Mouse (Mus musculus) forebrain, embryonic 13.5 days (tissue): ENCODE data around the gene Ctdsp1. TPM values are rescaled to one million over a fixed set of nuclear protein-coding genes. Genes with fewer than 3 reads are reported as not detected.

ENCODE experiments used
- ATAC-seq: fragments of 200-750 bp; cut with Nextera tagmentation; 2 replicates; pipeline ENCODE4 v1.8.0; 2017
- H3K27ac ChIP-seq: fragments of 300-500 bp; sonication (generic); 2 replicates; pipeline ENCODE4 v1.5.1; 2015; ENCODE audit warnings: inconsistent platforms, mild to moderate bottlenecking, moderate library complexity
- H3K27me3 ChIP-seq: fragments of 300-500 bp; sonication (generic); 2 replicates; pipeline ENCODE4 v1.6.1; 2015; ENCODE audit warnings: mild to moderate bottlenecking, inconsistent platforms
- H3K36me3 ChIP-seq: fragments of 300-500 bp; sonication (generic); 2 replicates; pipeline ENCODE4 v1.6.1; 2015; ENCODE audit warnings: mild to moderate bottlenecking, inconsistent platforms; ENCODE audit not compliant: poor library complexity, severe bottlenecking
- H3K4me1 ChIP-seq: fragments of 300-500 bp; sonication (generic); 2 replicates; pipeline ENCODE4 v1.6.1; 2015; ENCODE audit warnings: inconsistent platforms
- H3K4me2 ChIP-seq: fragments of 300-500 bp; sonication (generic); 2 replicates; pipeline ENCODE4 v1.6.1; 2015; ENCODE audit warnings: inconsistent platforms, mild to moderate bottlenecking, moderate library complexity
- H3K4me3 ChIP-seq: fragments of 300-500 bp; sonication (generic); 2 replicates; pipeline ENCODE4 v1.5.1; 2015; ENCODE audit warnings: mild to moderate bottlenecking, inconsistent platforms
- H3K9ac ChIP-seq: fragments of 300-500 bp; sonication (generic); 2 replicates; pipeline ENCODE4 v1.6.1; 2015; ENCODE audit warnings: mild to moderate bottlenecking, inconsistent platforms
- H3K9me3 ChIP-seq: fragments of 300-500 bp; sonication (generic); replicated peaks from 2 replicates; pipeline ENCODE4 v1.6.1; 2016; ENCODE audit warnings: inconsistent platforms
- WGBS: fragments of 180-500 bp; shearing (Covaris S2); methylation state at CpG from one replicate; pipeline ENCODE4 v1.1.7; 2015; 5-methylcytosine and 5-hydroxymethylcytosine counted together
- polyA plus RNA-seq: library from polyadenylated mRNA; unstranded; fragments of >200 nt; fragmentation: Nextera tagmentation; extraction: Ambion mirVana; gene quantifications from 2 replicates; pipeline ENCODE4 v1.2.1, GENCODE M21; 2015

Ctdsp1 gene
- polyA plus RNA-seq: 23.6 and 26.6 TPM in 2 replicates

DNA sequence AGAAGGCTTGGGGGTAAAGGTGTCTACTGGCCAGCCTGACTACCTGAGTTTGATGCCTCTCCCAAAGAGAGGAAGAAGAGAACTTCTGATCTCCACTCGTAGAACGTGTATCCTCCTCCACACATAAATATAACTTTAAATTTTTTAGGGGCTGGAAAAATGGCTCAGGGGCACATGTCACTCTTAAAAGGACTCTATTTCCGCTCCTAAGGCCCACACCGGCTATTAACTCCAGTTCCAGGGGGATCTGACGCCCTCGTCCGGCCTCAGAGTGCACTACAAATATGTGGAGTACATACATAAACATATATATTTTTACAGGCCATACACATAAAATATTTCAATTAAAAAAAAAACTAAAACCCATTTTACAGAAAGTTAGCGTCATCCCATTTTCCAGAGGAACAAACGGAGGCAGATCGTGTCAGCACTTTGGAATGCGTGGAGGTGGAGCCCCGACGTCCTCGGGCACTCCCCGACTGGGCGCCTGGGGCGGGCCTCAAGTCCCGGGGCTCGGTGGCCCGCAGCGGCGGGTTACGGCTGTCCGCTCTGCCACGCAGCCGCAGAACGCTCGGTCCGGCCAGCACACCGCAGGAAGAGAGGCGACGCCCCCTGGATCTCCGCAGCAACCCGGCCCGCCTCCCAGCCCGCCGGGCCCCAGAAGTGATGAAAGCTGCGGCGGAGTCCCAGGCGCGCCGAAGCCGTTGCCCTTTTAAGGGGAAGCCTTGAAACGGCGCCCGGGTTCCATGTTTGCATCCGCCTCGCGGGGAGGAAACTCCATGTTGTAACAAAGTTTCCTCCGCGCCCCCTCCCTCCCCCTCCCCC is at the start of gene Ctdsp1:
Gene Ctdsp1 (plus strand): TSS at position 586 of the 825 bp plus-strand sequence.
- peak; percentile 79 for ATAC-seq
- peaks cover 36% of the 10 kb centered on the region for H3K4me1 ChIP-seq
- WGBS: 3% methylated on average over 49 of the region's 51 CpGs

DNA sequence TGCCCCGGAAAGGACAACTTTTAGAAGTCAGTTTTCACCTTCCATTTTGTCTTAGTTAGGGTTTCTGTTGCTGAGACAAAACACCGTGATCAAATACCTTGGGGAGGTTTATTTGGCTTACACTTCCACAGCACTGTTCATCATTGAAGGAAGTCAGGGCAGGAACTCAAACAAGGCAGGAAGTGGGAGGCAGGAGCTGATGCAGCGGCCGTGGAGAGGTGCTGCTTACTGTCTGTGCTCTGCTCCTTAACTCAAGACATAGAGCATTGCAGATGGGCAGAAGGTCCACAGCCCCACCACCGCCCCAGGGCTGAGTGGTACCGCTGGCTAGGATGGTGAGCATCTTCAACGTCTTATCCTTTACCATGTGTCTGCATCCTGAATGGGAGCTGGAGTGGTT is 49.4 kb upstream of the Ctdsp1 start:
- WGBS: 96% methylated on average over 7 of the region's 7 CpGs
- no peak overlapping the region for H3K4me3 ChIP-seq
- no peak overlapping the region for H3K4me2 ChIP-seq
- 0 out of 2 replicates have a peak, but pooled peaks cover 4% of the 10 kb centered on the region for H3K4me1 ChIP-seq
- no peak overlapping the region for H3K27ac ChIP-seq
- H3K36me3 ChIP-seq: no peaks in the 10 kb centered on the region
- no peak overlapping the region for H3K9ac ChIP-seq
- H3K27me3 ChIP-seq: no peaks in the 10 kb centered on the region
- no peak for ATAC-seq
- H3K9me3 ChIP-seq: no peaks in the 10 kb centered on the region

More for the DNA sequence above, at the start of gene Ctdsp1:
- Histone ChIP-seq H3K27ac (peak within 1 kb of the TSS; percentile 85), H3K27me3 (peaks cover 15% of the 10 kb centered on the region; the same call in 1 of the 2 replicates), H3K9me3 (no peaks in the 10 kb centered on the region), H3K9ac (peak within 1 kb of the TSS; percentile 86), H3K4me2 (peak within 1 kb of the TSS; percentile 95), H3K36me3 (peaks cover 18% of the 10 kb centered on the region), H3K4me3 (peak within 1 kb of the TSS; percentile 96)

DNA sequence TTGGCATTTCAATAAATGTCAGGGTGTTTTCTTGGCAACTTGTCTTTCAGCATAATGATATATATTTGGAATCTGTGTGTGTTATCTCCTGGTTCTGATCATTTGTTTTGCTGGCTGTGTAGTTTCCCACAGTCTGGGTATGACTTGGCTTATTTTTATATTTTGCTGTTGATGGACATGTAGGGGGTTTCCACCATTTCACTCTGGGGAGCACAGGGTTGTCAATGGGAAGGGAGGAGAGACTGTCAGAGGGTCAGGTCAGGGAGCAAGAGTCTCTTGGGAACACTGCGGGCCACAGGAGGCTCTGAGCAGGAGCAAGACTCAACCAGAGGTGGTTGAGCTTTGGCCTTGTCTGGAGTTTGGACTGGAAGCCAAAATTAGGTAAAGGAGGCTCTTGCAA is 49.0 kb upstream of the Ctdsp1 start:
- Histone ChIP-seq H3K4me2 (no peak overlapping the region), H3K4me3 (no peak overlapping the region), H3K27me3 (no peaks in the 10 kb centered on the region), H3K36me3 (peaks cover under 1% of the 10 kb centered on the region; the same call in 1 of the 2 replicates), H3K27ac (no peak overlapping the region), H3K9ac (no peak overlapping the region), H3K4me1 (0 out of 2 replicates have a peak, but pooled peaks cover 4% of the 10 kb centered on the region), H3K9me3 (no peaks in the 10 kb centered on the region)
- no peak for ATAC-seq
- 100% methylated on average over 1 of the region's 1 CpGs for WGBS

DNA sequence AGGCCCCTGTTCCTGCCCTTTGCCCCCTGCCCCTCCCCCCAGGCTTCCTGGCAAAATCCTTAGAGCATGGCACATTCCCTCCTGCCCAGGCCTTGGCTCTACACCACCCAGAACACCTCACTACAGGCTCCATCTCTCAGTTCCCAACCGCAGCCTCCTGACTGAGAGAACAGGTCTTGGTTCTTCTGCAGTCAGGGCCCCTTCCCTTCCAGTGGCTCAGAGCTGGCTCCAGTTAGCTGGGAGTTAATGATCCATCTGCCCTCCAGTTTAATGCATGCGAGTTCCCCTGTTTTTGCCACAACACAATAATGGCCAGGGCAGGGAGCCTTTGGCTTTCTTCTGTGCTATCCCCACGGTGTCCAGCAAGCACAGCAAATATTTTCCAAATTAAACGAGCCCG is 48.1 kb upstream of the Ctdsp1 start:
- Histone ChIP-seq H3K27me3 (no peaks in the 10 kb centered on the region), H3K27ac (no peak overlapping the region), H3K4me1 (0 out of 2 replicates have a peak, but pooled peaks cover 4% of the 10 kb centered on the region), H3K4me2 (no peak overlapping the region), H3K36me3 (peaks cover 6% of the 10 kb centered on the region; the same call in 1 of the 2 replicates), H3K9me3 (no peaks in the 10 kb centered on the region), H3K9ac (no peak overlapping the region), H3K4me3 (no peak overlapping the region)
- 52% methylated on average over 5 of the region's 5 CpGs for WGBS
- no peak for ATAC-seq

DNA sequence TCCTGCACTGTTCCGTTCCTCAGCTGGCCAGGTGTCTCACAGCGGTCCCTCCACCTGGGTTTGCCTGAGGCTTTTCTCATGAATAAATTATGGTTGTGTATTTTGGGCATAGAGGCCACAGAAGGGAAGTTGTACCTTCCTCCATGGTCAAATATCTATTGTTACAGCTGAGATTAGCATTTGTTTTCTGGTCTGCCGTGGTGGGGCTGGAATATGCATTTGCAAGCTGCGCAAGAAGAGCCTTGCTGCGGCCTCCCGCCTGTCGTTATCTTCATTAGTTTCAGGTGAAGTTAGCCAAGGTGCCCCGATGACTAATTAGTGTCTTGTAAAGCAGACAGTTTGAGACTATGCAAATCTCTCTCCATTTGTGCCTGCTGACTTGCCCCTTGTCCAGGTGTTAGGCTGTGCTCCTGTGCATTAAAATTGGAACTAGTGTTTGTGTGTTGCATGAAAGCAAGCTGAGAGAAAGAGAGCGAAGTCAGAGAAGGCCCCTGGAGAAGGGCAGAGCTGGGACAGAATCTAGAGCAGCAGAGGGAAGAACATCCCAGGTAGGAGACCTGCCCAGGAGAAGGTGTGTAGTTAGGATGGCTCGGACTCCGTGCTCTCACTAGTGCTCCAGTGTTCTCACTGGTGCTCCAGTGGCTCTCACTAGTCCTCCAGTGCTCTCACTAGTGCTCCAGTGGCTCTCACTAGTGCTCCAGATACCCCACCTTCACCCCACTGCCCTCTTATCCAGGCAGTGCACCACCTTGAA is 47.0 kb upstream of the Ctdsp1 start:
- H3K27ac ChIP-seq: no peak overlapping the region
- no peak overlapping the region for H3K9ac ChIP-seq
- H3K27me3 ChIP-seq: no peaks in the 10 kb centered on the region
- no peak for ATAC-seq
- peaks cover 16% of the 10 kb centered on the region for H3K36me3 ChIP-seq
- H3K9me3 ChIP-seq: no peaks in the 10 kb centered on the region
- WGBS: 74% methylated on average over 11 of the region's 11 CpGs
- no peak overlapping the region for H3K4me3 ChIP-seq
- no peak overlapping the region for H3K4me2 ChIP-seq
- 0 out of 2 replicates have a peak, but pooled peaks cover 4% of the 10 kb centered on the region for H3K4me1 ChIP-seq

DNA sequence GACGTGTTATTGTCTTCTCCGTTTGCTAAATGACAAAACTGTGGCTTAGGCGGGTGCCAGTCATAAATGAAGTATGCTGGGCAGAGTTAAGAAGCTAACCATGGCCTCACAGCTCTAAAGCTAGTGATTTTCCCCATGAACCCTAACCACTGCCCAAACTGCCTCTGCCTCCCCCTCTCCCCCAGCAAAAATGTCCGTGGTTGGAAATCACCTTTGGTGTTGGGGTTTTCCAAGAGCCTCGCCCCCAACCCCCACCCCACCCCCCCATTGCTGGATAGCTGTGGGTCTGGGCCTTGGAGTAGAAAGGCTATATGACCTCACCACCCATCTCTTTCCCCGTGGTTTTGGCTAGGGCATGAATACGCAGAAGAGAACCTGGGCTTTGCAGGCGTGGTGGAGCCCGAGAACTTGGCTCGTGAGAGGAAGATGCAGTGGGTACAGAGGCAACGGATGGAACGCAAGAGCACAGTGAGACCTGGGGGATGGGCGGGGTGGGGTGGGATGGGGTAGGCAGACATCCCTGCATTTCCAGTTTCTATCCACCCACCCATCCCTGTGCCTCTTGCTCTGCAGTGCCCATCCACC is 40.0 kb upstream of the Ctdsp1 start:
- no peak overlapping the region for H3K9ac ChIP-seq
- 96% methylated on average over 10 of the region's 13 CpGs for WGBS
- no peak for ATAC-seq
- H3K4me2 ChIP-seq: no peak overlapping the region
- no peaks in the 10 kb centered on the region for H3K4me1 ChIP-seq
- peaks cover 53% of the 10 kb centered on the region for H3K36me3 ChIP-seq
- H3K27me3 ChIP-seq: no peaks in the 10 kb centered on the region
- no peak overlapping the region for H3K27ac ChIP-seq
- no peak overlapping the region for H3K4me3 ChIP-seq
- H3K9me3 ChIP-seq: no peaks in the 10 kb centered on the region

DNA sequence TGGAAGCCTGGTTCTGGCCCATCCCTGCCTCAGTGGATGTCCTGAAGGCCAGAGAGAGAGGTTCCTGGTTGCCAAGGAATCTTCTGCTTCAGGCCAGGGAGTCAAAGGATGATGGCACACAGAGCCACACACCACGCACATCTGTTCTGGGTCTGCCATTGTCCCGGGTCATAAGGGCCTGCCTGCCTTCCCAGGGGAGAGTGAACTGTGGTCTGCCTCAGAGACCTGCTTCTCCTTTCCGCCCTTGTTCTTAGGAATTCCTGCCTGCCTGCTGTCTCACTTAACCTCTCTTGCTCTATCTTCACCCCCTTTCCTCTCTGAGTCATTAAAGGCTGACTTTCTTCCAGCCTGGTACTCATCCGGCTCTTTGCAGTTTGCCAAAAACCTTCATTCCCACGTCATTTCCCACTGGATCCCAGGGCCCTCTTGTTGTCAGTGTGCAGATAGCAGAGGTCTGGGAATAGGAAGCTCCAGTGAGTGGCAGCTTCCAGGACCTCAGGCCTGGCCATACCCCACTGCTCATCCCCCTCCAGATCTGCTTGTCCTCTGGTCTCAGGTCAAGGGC is 38.7 kb upstream of the Ctdsp1 start:
- Histone ChIP-seq H3K4me2 (no peak overlapping the region), H3K9me3 (no peaks in the 10 kb centered on the region), H3K4me1 (no peaks in the 10 kb centered on the region), H3K36me3 (peaks cover 49% of the 10 kb centered on the region), H3K27ac (no peak overlapping the region), H3K27me3 (no peaks in the 10 kb centered on the region), H3K4me3 (no peak overlapping the region), H3K9ac (no peak overlapping the region)
- 89% methylated on average over 5 of the region's 5 CpGs for WGBS
- ATAC-seq: no peak

DNA sequence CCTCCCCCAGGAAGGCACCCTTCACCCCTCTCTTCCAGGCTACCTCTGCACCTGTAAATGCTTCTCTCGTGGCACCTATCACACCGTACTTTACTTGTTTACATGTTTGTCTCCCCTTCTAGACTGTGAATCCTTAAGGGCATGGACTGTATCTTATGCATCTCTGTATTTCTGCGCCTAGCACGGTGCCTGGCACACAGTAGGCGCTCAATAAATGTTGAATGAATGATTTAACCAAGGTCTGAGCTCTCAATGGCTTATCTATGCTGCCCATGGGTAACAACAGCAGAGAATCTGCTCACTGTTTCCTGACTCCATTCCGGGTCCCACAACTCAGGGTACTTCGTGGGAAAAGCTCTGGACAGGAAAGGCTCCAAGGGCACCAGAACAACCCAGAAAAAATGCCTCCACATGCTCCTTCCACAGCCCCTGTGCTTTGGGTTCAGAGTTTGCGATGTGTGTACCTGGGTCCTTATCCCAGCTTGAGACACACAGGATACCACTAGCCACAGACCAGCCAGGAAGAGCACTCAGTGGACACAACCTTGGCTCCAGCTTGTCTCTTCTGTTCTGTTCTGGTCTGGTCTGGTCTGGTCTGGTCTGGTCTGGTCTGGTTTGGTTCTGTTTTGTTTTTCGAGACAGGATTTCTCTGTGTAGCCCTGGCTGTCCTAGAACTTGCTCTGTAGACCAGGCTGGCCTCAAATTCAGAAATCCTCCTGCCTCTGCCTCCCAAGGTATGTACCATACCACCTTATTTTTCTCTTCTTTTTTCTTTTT is 37.7 kb upstream of the Ctdsp1 start:
- no peak overlapping the region for H3K4me2 ChIP-seq
- peaks cover 44% of the 10 kb centered on the region for H3K36me3 ChIP-seq
- H3K27me3 ChIP-seq: no peaks in the 10 kb centered on the region
- H3K4me3 ChIP-seq: no peak overlapping the region
- ATAC-seq: no peak
- H3K9ac ChIP-seq: no peak overlapping the region
- no peaks in the 10 kb centered on the region for H3K9me3 ChIP-seq
- no peaks in the 10 kb centered on the region for H3K4me1 ChIP-seq
- H3K27ac ChIP-seq: no peak overlapping the region
- WGBS: 92% methylated on average over 9 of the region's 9 CpGs

DNA sequence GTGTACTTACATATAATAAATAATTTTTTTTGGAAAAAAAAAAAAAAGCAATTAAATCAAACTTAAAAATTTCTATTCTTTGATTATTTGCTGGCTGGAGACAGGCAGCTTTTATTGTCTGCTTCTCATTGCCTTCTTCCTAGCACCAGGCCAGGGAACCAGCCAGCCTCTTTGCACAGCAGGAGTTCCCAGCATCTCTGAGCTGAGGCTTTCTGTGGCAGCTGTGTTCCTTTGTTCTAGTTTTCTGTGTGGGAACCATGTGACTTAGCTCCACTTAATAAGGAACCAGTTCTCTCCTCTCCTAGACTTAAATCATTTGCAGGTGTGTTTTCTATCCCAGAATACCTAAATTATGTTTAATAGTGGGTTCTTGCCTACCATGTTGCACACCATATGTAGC is 33.8 kb upstream of the Ctdsp1 start:
- no peak overlapping the region for H3K9ac ChIP-seq
- H3K4me1 ChIP-seq: peaks cover 6% of the 10 kb centered on the region; the same call in 1 of the 2 replicates
- H3K4me2 ChIP-seq: no peak overlapping the region
- H3K27me3 ChIP-seq: no peaks in the 10 kb centered on the region
- ATAC-seq: no peak
- H3K4me3 ChIP-seq: no peak overlapping the region
- peaks cover 13% of the 10 kb centered on the region for H3K36me3 ChIP-seq
- no peaks in the 10 kb centered on the region for H3K9me3 ChIP-seq
- no peak overlapping the region for H3K27ac ChIP-seq

DNA sequence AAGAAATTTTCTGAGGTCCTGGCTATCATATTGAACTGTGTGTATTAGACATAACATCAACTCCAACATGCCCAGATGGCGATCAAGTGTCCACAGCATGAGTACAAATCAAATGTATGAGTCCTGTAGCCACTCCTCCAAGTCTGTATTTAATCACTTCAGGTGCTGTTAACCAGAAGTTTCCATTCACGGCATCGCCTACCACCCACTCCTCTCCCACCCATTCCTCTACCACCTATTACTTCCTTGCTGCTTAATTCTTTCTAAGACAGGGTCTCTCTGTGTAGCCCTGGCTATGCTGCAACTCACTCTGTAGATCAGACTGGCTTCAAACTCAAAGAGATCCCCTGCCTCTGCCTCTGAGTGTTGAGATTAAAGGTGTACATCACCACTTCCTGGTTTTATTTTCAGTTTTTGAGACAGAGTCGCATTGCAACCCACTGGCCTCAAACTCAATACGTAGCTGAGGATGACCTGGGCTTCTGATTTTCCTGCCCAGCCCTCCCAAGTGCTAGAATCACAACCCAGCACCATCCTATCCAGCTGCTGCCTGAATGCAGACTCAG is 31.3 kb upstream of the Ctdsp1 start:
- Histone ChIP-seq H3K4me2 (no peak overlapping the region), H3K9me3 (no peaks in the 10 kb centered on the region), H3K36me3 (no peaks in the 10 kb centered on the region), H3K4me1 (peaks cover 6% of the 10 kb centered on the region; the same call in 1 of the 2 replicates), H3K4me3 (no peak overlapping the region), H3K27me3 (no peaks in the 10 kb centered on the region), H3K27ac (no peak overlapping the region), H3K9ac (no peak overlapping the region)
- ATAC-seq: no peak
- 90% methylated on average over 5 of the region's 5 CpGs for WGBS

DNA sequence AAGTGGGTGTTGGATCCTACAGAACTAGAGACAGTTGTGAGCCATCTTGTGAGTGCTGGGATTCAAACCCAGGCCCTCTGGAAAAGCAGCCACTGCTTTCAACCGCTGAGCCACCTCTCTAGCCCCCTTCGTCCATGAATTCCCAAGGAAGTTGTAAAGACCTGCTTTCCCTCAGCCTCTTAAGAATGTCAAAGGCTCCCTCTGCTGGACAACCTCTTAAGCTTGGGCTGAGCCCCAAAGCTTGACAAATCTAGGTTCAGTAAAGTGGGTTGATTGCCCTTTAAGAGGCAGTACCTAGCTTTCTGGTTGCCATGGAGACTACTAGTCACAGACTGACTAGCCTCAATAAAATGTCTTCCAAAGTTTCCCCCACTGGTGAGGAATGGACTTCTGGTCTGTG is 29.5 kb upstream of the Ctdsp1 start, which contains the start of gene Catip:
Gene Catip (plus strand): TSS at position 297 of the 400 bp plus-strand sequence.
- Histone ChIP-seq H3K27ac (no peak within 1 kb of the TSS), H3K4me2 (no peak within 1 kb of the TSS), H3K9me3 (no peaks in the 10 kb centered on the region), H3K4me1 (peaks cover 6% of the 10 kb centered on the region; the same call in 1 of the 2 replicates), H3K27me3 (no peaks in the 10 kb centered on the region), H3K9ac (no peak within 1 kb of the TSS), H3K4me3 (no peak within 1 kb of the TSS), H3K36me3 (no peaks in the 10 kb centered on the region)
- 0% methylated on average over 2 of the region's 2 CpGs for whole genome bisulfite sequencing
- ATAC-seq: peak; percentile 84
